Mouse (Mus musculus): ENCODE results near the gene Olfr1442.
"Not testable (repeated sequence)": the region's sequence is repeated elsewhere in the genome, so short reads cannot be mapped to it uniquely, and the experiment has no call there.

Olfr1442 gene

DNA sequence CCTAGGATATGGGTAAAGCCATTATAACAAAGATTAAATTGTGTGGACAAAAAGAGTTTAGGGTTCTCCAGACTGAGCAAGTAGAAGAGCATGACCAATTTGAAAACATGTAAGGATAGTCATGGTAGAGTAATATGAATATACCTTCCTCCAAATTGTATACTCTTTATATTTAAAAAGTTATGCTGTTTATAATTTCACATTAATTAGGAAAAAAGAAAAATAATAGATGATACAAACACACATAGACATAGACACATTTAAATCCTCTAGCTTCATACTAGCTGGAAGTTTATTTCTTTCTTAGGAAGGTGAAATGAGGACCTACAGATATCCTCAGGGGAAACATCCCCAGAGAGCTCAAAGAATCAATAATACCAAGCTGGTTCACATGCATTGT lies at the start of gene Olfr1442:
Gene Olfr1442, plus strand, starts transcription at position 301 of the 400 bp plus-strand sequence.
- no peak for DNase-seq (ENCODE audit: low spot score)

DNA sequence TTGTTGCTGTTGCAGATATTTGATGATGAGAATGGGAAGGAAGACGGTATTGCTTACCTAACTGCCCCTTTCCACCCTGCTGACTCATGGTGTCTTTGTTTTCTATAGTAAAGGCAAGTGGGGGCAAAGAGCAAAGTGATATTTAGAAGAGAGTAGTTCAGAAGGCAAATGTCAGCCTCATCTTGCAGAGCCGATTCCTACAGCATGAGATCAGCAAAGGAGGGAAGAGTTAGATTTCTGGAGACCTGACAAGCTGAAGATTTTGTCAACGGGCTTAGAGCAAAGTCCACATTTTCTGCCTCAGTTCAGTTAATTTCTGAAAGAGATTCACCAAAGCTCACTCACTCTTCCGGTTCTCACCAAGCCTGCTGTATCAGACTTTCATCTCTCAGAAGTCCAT lies 37.1 kb upstream of the Olfr1442 start, which contains the start of gene Glyat:
Gene Glyat, plus strand, starts transcription at position 133 of the 400 bp plus-strand sequence.
- no peak for DNase-seq (ENCODE audit: low spot score)

DNA sequence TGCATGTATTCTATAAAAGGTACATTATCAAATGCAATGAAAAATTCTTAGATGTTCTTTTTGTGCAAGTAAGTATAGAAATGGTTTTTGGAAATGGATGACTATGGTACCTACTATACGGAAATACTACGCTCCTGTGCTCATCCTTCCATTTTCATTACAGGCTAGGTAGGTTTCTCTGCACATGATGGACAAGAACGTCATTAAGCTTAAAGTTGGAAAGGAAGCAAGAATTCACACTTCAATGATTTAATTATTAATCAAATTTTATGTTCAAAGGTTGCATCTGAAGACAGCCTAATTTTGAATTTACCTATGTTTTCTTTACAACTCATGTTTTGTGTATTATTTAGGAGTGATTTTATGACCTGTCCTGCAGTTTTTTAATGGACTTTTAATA lies 36.0 kb upstream of the Olfr1442 start:
- DNase-seq (ENCODE audit: low spot score) = no peak

- no peak for DNase-seq (ENCODE audit: low spot score)
Observed at GRCm38 (mm10) chr19:12634963-12635362, 35.3 kb upstream of the Olfr1442 start.

DNA sequence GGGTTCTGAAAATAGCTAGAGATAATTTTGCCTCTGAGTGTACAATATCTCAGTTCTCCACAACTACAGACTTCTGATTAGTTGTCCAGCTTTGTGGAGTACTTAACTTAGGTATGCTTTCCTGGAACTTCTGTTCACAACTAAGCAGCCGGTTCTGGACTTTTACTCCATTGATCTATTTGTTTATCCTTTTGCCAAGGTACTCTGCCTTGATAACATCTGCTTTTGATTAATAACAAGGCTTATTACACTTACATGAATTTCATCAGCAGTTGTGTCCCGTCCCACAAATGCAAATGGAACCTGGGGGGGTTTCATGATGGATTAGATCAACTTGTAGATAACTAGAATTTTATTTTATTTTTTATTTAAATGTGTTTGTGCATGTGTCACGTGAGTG lies 33.4 kb upstream of the Olfr1442 start:
- no peak for DNase-seq (ENCODE audit: low spot score)

- DNase-seq (ENCODE audit: low spot score) = no peak
Observed at GRCm38 (mm10) chr19:12638049-12638448, 32.2 kb upstream of the Olfr1442 start.

DNA sequence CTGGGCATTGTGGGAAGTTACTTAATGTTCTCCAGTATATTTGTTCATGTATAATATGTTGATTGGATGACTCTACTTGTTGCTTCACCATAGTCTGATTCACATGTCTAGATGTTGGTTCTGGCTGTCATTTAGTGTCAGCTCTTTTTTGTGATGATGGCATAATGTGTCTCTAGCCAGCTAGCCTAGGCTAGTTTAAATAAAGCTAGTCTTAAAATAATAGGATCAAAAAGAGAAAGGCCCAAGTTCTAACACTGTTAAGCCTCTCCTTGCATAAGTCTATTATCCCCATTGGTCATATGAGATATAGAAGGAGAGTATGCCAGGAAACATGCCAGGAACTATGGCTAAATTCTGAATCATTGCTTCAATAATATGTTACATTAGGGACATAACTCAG lies 20.7 kb upstream of the Olfr1442 start:
- DNase-seq (ENCODE audit: low spot score) = no peak

GRCm38 (mm10) chr19:12666156-12666555 lies 4.1 kb upstream of the Olfr1442 start:
- no peak for DNase-seq (ENCODE audit: low spot score)

- not testable (repeated sequence) for DNase-seq (ENCODE audit: low spot score)
Observed at GRCm38 (mm10) chr19:12668601-12669000, 1.6 kb upstream of the Olfr1442 start.

DNA sequence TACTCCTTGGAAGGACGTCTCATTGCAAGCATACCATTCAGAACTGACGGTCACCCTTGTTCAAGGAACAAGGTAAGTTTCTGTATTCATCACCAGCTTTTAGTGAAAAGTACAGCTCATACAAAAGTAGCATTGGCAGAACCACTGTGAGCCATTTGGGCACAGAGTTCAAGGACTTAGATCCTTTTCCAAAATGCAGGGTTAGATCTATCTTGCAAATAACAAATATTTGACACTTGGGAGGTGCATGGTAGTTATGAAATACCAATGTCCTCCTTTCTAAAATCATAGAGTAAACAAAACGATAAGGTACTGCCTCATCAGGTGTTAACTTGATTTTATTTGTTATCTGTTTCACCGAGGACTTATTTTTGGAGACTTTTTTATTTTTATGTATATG lies 812 bp downstream of the Olfr1442 start:
- no peak for DNase-seq (ENCODE audit: low spot score)

DNA sequence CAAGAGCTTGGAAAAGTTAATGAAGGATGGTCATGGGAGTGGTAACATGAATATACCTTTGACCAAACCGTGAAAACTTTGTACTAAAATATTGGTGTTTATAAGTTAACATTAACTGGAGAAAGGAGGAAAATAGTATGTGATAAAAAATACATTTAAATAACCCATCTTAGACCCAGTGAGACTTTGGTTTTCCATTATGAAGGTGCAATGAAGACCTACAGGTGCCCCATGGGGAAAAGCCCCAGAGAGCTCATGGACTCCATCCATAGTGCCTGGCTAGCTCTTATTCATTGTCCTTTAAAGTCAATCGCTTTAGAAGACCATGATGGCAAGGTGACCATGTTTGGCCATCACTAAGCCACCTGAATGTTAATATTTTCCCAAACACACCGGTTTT lies 7.6 kb downstream of the Olfr1442 start, which contains the start of gene Olfr1443:
Gene Olfr1443, plus strand, starts transcription at position 301 of the 400 bp plus-strand sequence.
- DNase-seq (ENCODE audit: low spot score) = no peak

DNA sequence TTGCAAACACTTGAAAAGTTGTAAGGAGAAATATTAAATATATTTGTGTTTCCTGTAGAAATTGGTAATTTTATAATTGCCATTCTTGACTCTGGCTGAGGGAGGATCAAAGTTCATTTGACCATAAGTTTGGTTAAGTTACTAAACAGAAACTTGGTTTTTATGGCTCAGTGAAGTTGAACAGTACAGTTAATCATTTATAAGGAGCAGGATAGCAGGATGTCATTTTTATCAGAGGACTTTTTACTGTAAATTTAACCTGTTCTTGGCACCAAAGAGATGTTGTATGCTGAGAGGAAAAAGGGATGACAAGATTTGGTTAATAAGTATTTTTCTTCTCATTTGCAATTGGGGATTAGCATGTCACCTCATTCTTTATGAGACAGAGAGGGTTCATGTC lies 14.4 kb downstream of the Olfr1442 start:
- no peak for DNase-seq (ENCODE audit: low spot score)

DNA sequence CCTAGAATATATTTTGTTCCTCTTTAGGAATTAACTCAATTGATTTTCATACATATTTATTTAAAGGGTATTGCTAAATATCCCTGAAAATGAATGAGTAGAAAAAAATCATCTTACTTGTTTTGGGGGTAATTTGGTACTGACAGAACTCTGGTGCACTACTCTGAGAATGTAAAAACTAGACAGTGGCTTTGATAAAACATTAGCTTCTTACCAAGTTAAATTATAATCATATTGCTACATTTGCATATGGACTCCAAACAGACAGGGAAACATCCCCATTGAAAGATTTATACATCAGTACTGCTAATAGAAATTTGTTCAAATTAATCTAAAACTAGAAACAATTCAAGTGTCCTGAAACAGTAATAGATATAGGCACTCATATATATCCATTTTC lies 15.0 kb downstream of the Olfr1442 start:
- no peak for DNase-seq (ENCODE audit: low spot score)

GRCm38 (mm10) chr19:12695590-12695989 lies 25.4 kb downstream of the Olfr1442 start, which contains the start of gene Keg1:
TSS of gene Keg1 (plus strand) at chr19:12695786.
- no peak for DNase-seq (ENCODE audit: low spot score)

- DNase-seq (ENCODE audit: low spot score) = no peak
Observed at GRCm38 (mm10) chr19:12696221-12696620, 26.0 kb downstream of the Olfr1442 start.

DNA sequence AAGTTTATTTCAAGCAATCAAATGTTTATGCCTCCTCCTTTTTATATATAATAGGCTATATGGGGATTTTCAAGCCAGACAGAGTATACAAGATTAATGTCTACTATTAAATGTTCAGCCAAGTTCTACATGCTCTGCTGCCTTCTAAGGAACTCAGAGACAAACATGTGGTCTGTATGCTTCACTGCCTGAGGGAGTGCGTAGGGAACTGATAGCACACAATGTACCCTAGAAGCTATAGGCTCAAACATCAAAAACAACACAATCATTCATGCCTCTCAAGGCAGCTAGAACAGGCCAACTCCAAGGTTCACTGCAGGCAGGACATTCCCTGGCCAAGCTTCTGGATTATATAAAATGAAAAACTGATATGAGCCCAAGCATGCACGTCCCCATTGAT lies 38.2 kb downstream of the Olfr1442 start:
- no peak for DNase-seq (ENCODE audit: low spot score)

GRCm38 (mm10) chr19:12708986-12709385 lies 38.7 kb downstream of the Olfr1442 start:
- no peak for DNase-seq (ENCODE audit: low spot score)

- no peak for DNase-seq (ENCODE audit: low spot score)
Observed at GRCm38 (mm10) chr19:12719189-12719588, 49.0 kb downstream of the Olfr1442 start.

GRCm38 (mm10) chr19:12720463-12720862 lies 50.2 kb downstream of the Olfr1442 start:
- DNase-seq (ENCODE audit: low spot score) = no peak

GRCm38 (mm10) chr19:12720919-12721318 lies 50.7 kb downstream of the Olfr1442 start:
- not testable (repeated sequence) for DNase-seq (ENCODE audit: low spot score)

GRCm38 (mm10) chr19:12721596-12721995 lies 51.4 kb downstream of the Olfr1442 start:
- DNase-seq (ENCODE audit: low spot score) = not testable (repeated sequence)

GRCm38 (mm10) chr19:12722308-12722707 lies 52.1 kb downstream of the Olfr1442 start:
- DNase-seq (ENCODE audit: low spot score) = peak; percentile 7

DNA sequence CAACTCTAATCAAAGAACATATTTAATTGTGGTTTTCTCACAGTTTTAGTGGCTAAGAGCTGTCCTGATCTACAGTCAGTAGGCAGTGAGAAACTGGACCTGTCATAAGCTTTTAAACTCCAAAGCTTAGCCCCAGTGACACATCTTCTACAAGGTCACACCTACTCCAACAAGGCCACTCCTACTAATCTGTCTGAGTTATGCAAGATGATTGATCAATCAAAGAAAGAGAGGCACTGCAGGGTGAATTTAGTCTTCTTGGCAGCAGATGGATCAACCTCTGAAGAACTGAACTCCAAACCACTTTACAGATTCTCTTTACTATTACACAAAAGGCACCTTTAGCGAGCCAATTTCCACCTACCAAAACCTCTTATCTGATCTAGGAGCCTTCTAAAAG lies 55.6 kb downstream of the Olfr1442 start:
- DNase-seq (ENCODE audit: low spot score) = no peak

All from embryo, embryonic 10 days (tissue).